Mouse (Mus musculus) cerebellum, adult 11 months (tissue): ENCODE measurements around the gene Asgr2.
"Not testable (repeated sequence)": the region's sequence is repeated elsewhere in the genome, so short reads cannot be mapped to it uniquely, and the experiment has no call there.

ENCODE experiments used
- DNase-seq: peaks from one replicate; pipeline ENCODE4 v3.0.0; 2022

Asgr2 gene

DNA sequence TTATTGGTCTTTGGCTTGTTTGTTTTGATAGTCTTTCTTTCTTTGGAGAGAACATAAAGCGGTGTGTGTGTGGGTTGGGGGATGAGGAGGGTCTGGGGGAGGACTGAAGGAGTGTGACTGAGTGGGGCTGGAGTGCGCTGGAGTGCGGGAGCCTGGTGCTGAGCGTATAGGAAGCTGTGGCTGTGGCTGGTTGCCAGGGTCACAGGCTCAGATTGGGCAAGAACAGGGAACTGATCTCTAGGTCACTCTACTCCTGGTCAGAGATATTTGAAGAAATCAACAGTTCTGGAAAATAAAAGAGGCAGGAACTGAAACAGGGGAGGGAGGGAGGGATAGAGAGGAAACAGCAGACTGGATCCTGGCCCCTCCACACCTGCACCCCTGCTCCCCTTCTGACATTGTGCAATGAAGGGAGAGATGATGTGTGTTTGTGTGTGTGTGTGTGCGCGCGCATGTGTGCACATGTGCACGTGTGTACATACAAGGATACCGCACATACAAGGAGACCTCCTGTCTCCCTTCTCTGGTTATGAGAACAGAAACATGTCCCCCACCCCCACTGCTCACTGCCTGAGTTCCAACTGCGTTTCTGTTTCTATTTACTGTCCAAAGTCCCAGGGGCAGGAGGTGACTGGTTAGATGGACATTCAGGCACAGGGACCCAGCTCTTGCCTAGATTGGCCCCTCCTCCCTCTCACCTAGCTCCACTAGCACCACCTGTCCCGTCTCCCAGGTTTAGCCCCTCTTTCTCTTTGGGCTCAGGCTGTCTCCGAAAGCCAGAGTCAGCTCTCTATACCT lies at the start of gene Asgr2:
Gene Asgr2, plus strand, starts transcription at position 659 of the 798 bp plus-strand sequence.
- no peak for DNase-seq

DNA sequence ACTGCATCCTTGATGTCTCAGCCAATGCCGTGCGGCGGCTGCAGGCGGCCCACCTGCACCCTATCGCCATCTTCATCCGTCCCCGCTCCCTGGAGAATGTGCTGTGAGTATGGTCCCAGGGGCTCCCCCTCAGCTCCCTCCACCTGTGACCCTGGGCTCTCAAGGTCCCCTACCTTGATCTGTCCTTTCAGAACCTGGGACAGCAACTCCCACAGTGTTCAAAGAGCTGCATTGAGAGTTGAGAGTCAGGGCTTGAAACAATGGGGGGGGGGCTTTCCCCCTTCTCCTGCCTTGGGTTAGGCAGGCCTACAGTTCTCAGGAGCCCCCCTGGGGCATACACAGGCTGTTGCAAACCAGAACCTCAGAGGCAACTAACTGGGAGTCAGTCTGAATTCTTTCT lies 48.8 kb upstream of the Asgr2 start:
- no peak for DNase-seq

DNA sequence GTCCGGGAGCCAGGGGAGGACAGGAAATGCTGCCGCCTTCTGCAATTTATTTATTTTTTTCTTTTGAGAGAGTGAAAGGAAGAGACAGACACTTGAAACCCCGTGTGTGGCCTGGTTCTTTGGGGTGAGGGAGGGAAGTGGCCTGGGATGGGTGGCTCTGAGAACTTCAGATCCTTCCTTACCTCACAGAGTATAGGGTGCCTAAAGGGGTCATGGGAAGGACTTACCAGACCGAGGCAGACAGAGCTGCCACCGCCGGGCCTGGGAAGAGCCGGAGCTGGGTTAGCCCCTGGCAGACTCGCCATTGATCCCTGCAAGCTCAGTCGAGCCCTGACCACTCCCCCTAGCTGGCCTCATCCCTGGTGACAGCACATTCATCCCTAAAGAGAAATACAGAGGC lies 47.0 kb upstream of the Asgr2 start:
- DNase-seq = no peak

DNA sequence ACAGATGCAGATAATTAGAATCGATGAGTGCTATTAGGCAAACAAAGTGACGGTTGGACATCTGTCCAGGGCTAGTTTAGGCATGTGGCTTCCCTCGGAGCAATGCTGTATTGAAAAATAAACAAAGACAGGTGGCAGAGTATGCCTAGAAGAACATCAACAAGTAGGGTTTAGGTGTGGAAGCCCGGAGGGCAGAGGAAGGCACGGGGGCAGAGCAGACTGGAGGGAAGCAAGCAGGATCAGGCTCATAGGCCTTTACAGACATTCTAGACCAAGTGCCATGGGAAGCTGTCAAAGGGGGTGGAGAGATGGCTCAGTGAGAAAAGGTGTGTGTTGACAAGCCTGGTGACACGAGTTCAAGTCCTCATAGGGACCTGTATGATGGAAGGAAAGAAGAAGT lies 43.1 kb upstream of the Asgr2 start:
- no peak for DNase-seq

DNA sequence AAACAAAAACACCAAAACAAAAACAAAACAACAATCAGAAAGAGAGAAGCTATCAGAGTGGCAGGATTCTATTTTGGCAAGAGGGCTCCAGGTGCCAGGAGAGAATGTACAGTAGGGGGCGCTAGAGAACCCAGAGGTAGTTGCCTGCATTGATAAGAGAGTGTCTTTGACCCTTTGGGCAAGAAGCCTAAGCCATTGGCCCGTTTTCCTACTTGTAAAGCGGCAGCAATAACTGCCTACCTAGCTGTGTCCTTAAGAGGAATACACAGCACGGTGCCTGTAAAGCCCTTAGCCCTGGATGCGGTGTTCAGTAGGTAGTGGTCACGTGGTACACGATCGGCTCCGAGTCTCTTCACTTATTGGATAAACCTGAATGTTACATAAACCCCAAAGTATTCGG lies 42.6 kb upstream of the Asgr2 start:
- DNase-seq = no peak

DNA sequence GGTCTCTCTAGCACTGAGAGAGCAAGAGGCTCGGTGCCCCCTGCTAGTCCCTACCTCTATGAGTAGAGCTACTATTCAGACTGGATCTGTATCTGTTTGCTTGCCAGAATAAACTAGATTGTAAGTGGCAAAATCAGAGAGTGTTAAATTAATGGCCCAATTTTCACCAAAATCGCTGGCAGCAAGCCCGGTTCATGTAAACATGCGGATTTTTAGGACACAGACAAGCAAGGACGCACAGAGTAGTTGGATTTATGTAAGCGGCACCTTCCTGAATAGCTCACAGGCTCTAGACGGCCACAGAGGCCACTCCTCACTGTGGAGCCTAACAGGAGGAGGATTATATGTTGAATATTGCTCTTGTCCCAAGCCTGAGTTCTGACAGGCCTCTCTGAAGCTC lies 39.3 kb upstream of the Asgr2 start:
- DNase-seq = no peak

GRCm38 (mm10) chr11:70053898-70054570 lies 38.4 kb upstream of the Asgr2 start, which contains the start of gene Asgr1:
Asgr1 (plus strand) TSS chr11:70054085.
- DNase-seq = no peak

DNA sequence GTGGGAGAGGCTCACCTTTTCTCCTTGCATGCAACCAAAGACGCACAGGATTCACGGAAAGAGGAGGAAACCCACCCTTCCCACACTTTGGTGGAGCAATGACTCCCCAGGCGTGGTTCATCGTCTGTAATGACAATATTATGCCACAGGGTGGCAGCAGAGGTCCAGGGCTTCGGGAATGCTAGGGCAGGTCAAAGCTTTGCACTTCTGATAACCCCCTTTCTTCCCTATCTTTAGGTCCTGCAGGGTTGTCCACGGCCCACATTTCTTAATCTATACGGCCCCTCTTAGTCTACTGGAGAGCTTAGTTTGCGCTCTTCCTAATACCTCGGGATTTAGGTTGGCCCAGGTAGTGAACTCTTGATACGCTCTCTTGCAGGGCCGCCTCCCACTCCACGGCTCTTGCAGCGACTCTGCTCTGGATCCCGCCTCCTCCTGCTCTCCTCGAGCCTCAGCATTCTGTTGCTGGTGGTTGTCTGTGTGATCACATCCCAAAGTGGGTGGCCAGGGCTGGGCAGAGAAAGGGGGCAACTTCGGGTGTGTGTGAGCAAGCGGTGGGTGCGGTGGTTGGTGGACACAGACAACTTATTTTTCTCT lies 36.7 kb upstream of the Asgr2 start:
- DNase-seq = peak; percentile 66

- no peak for DNase-seq
Measured at GRCm38 (mm10) chr11:70057805-70058204, 34.6 kb upstream of the Asgr2 start.

DNA sequence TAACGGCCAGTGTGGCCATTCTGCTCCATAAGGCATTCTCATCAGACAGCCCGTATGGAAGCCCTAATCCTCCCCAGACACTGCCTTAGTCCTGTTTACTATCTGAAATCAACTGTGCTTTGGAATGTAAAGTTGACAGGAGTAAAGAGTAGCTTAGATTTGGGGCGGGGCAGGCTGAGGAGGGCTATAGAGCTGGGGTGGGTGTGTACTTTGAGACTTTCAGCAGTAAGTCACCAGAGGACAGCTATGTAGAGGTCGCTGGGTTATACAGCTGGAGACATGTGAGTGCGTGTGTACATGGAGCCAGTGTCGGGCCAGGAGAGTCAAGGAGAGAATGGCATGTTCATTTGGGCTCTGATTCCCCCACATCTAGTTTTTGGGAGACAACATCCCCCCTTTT lies 32.5 kb upstream of the Asgr2 start:
- no peak for DNase-seq

DNA sequence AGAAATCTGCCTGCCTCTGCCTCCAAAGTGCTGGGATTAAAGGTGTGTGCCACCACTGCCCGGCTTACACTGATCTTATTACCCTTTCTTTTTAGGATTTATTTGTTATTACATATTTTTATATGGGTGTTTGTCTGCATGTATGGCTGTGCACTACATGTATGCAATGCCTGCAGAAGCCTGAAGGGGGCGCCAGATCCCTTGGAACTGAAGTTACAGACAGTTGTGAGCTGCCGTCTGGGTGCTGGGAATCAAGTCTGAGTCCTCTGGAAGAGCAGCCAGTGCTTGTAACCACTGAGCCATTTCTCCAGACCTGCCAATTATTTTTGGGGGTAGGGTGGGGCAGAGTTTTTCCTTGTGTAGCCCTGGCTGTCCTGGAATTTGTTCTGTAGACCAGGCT lies 29.4 kb upstream of the Asgr2 start:
- no peak for DNase-seq

DNA sequence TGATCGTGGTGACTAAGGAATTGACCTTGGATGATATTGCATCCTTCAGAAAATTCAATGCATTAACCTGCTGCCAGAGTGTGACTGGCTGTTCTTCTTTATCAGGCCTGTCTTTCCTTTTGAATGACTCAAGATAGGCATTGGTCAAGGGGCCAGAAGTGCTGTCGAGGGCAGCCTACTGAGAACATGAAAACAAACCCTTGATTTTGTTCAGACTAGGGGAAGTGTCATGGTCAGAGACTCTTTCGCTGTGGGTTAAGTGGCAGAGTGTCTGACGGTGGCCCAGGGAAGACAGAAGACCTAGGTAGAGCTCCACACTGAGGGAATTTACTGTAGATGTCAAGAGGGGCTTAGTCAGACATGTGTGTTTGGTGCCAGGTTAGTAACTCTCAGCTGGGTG lies 25.7 kb upstream of the Asgr2 start:
- DNase-seq = no peak

GRCm38 (mm10) chr11:70068245-70068644 lies 24.2 kb upstream of the Asgr2 start:
- DNase-seq = no peak

- DNase-seq = no peak
Measured at GRCm38 (mm10) chr11:70070057-70070456, 22.4 kb upstream of the Asgr2 start.

- not testable (repeated sequence) for DNase-seq
Measured at GRCm38 (mm10) chr11:70070603-70071002, 21.8 kb upstream of the Asgr2 start.

DNA sequence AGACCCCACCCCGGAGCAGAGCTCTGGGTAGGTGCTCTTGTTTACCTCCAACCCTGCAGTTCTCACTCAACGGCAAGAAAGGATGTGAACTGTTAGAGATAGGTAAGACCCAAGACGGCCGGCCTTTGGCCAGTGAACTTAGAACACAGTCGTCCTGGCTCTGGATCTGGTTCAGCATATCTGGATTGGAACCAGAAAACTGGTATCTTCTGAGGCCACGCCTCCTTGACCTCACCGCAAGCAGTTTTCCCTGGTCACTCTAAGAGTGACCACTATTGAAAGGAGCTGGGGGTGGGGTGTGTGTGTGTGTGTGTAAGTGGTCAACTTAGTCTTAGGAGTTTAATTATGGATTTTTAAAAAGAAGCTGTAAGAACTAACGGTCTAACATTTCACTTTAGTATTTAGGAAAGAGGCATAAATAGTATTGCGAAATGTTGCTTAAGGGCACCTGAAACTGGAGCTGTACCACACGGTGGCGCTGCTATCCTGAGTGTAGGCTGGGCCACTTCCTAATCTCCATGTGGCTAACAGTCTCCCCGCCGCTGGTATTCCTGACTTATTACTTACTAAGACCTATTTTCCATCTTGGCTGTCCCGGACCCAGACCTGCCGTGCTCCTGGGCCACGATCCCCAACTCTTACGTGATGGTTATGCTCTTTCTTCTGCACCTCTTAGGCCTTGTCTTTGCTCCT lies 17.9 kb upstream of the Asgr2 start:
- DNase-seq = peak; percentile 61

- no peak for DNase-seq
Measured at GRCm38 (mm10) chr11:70075581-70075980, 16.9 kb upstream of the Asgr2 start.

DNA sequence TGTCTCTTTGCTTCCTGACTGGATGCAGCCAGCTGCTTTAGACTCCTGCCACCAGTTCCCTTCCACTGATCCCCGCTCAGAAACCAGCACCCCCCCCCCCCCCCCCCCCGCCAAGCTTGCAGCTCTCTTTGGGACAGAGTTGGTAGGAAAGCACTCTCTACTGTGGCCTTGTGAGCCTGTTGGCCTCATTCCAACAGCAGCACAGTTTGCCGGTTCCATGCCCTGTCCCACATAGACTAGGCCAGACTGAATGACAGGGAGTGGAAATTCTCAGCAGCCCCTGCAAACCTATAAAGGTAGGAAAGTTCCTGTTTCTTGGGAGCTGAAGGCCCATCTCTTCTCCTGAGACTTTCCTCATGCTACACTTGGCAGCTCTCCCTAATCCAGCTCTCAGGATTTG lies 15.0 kb upstream of the Asgr2 start:
- no peak for DNase-seq

- DNase-seq = no peak
Measured at GRCm38 (mm10) chr11:70079175-70079574, 13.3 kb upstream of the Asgr2 start.

- DNase-seq = no peak
Measured at GRCm38 (mm10) chr11:70079928-70080327, 12.5 kb upstream of the Asgr2 start.

DNA sequence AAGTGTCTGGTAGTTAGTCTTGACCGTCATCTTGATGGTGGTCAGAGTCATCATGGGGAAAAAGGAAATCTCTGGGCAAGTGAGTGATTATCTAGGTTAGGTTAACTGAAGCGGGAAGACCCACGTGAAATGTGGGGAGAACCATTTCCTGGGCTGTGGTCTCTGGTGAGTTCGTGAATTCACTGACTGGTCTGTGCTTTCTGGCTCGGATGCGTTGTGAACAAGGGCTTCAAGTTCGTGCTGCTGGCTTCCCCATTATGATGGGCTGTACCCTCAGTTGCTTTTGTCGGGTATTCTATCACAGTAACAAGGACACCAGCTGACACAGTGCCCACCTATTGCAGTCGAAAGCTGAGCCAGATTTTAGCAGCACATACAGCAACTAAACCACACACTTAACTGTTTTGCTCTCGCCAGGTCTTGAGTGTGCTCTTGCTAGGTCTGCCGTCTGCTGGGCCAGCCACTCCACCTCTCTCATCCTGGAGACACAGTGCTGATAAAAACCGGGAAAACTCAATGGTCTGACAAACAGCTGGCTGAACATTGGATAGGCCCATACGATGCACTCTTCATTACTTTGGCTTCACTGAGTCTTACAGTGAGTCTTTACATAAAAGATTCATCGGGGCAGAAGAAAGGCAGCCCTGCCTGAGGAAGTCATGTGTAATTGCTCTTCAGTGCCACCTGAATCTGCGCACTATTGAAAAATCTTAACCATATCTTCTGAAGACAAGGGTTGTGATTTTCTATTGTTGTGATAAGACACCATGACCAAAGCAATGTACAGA lies 11.4 kb upstream of the Asgr2 start:
- DNase-seq = no peak

DNA sequence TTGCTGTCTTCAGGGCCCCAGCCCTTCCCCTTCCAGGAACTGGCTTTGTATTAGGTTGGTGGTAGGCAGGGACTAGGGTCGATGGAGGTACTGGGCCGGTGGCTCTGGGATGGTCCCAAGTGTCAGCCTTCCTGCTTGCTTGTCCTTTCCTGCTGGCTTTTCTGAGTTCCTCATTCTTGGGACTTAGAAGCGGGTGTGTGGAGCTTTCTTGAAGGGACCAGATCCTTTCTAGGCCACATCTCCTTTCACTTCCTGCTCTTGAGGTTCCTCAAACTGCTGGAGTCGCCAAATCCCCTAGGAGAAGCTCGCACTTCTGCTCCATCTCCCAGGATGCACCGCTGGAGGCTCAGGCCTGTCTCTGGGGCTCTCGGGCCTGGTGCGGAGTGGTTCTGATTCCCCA lies 7.9 kb upstream of the Asgr2 start:
- DNase-seq = no peak

DNA sequence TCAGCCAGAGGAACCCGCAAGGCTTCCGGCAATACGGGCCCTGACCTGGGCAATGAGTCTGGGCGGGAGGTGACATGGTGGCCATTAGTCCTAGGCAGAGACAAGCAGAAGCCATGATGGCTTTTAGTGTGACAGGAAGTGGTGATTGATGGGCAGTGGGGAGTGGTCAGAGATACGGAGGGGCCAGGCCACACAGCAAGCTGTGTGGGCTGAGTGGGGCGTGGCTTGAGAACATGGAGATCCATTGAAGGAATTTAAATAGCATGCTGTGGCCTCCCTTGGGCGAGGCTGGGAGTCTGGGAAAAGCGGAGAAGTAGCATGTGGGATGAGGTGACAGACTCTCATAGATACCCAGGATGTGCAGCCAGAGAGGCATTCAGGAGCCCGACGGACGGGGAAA lies 5.0 kb downstream of the Asgr2 start:
- DNase-seq = no peak
